Mouse (Mus musculus): ENCODE measurements at regions not wholly inside any gene's neighbourhood (a gene's known extent, or its start where the extent isn't known, plus 50 kb on each side); places are given as distances from the start of the nearest gene placed in this dataset.
A peak's percentile ranks its signal among the peaks of the same experiment; 100 is the strongest.

- no peak for DNase-seq (ENCODE audit: low read depth, low spot score)
Measured at GRCm38 (mm10) chrX:109686502-109687130, 490.1 kb downstream of the Gm6377 start.

GRCm38 (mm10) chrX:109734961-109735537, 538.5 kb downstream of the Gm6377 start:
- DNase-seq (ENCODE audit: low read depth, low spot score), result peak; percentile 0

- DNase-seq (ENCODE audit: low read depth, low spot score), result no peak
Measured at GRCm38 (mm10) chrX:109735967-109736366, 539.4 kb downstream of the Gm6377 start.

All from embryo, embryonic 11.5 days (tissue).